Mouse (Mus musculus) heart, embryonic 13.5 days (tissue): ENCODE data around the gene Lactb. TPM values are rescaled to one million over a fixed set of nuclear protein-coding genes. Genes with fewer than 3 reads are reported as not detected.

Source experiments
- ATAC-seq: fragments of 200-750 bp; cut with Nextera tagmentation; 2 replicates; pipeline ENCODE4 v1.8.0; 2017; ENCODE audit warnings: moderate TSS enrichment; ENCODE audit not compliant: insufficient number of reproducible peaks, low FRiP score, low TSS enrichment; ENCODE audit errors: extremely low read depth
- H3K27ac ChIP-seq: fragments of 300-500 bp; sonication (generic); replicated peaks from 2 replicates; pipeline ENCODE4 v1.5.1; 2015; ENCODE audit warnings: moderate library complexity, mild to moderate bottlenecking, inconsistent platforms
- H3K27me3 ChIP-seq: fragments of 300-500 bp; sonication (generic); replicated peaks from 2 replicates; pipeline ENCODE4 v1.6.1; 2015; ENCODE audit warnings: mild to moderate bottlenecking, inconsistent platforms
- H3K36me3 ChIP-seq: fragments of 300-500 bp; sonication (generic); 2 replicates; pipeline ENCODE4 v1.6.1; 2015; ENCODE audit warnings: mild to moderate bottlenecking, inconsistent platforms
- H3K4me1 ChIP-seq: fragments of 300-500 bp; sonication (generic); 2 replicates; pipeline ENCODE4 v1.6.1; 2015; ENCODE audit warnings: inconsistent platforms
- H3K4me2 ChIP-seq: fragments of 300-500 bp; sonication (generic); 2 replicates; pipeline ENCODE4 v1.6.1; 2015; ENCODE audit warnings: inconsistent platforms, mild to moderate bottlenecking, moderate library complexity
- H3K4me3 ChIP-seq: fragments of 300-500 bp; sonication (generic); 2 replicates; pipeline ENCODE4 v1.5.1; 2015; ENCODE audit warnings: moderate library complexity, mild to moderate bottlenecking, inconsistent platforms
- H3K9ac ChIP-seq: fragments of 300-500 bp; sonication (generic); 2 replicates; pipeline ENCODE4 v1.6.1; 2015; ENCODE audit warnings: inconsistent platforms, mild to moderate bottlenecking, moderate library complexity
- H3K9me3 ChIP-seq: fragments of 300-500 bp; sonication (generic); 2 replicates; pipeline ENCODE4 v1.6.1; 2016; ENCODE audit warnings: inconsistent platforms
- WGBS: fragments of 180-500 bp; shearing (Covaris S2); methylation state at CpG from one replicate; pipeline ENCODE4 v1.1.7; 2015; ENCODE audit warnings: mixed read lengths; 5-methylcytosine and 5-hydroxymethylcytosine counted together
- polyA plus RNA-seq: library from polyadenylated mRNA; unstranded; fragments of >200 nt; fragmentation: Nextera tagmentation; extraction: Ambion mirVana; gene quantifications from 2 replicates; pipeline ENCODE4 v1.2.1, GENCODE M21; 2015

The Lactb gene
- polyA plus RNA-seq, 1 experiment from 2014 or later, result 7.0 TPM

DNA sequence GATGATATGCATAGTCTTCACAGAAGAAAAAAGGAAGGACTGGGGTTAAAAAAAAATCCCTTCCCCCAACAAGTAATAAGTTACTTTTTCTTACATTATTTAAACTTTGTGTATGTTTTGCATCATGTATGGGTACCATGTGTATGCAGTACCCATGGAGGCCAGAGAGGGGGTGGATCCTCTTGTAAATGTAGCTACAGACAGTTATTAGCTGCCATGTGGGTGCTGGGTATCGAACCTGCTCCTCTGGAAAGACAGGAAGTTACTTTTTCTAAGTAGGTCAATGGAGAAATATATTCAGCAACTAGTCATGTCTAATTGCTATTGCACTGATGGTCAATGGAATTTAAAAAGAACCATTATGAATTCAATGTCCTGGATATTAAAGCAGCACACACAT is 3.2 kb upstream of the Lactb start:
- Histone ChIP-seq H3K9me3 (no peaks in the 10 kb centered on the region), H3K4me2 (no peak overlapping the region), H3K4me1 (peaks cover 4% of the 10 kb centered on the region), H3K4me3 (no peak overlapping the region), H3K27me3 (no peaks in the 10 kb centered on the region), H3K27ac (no peak overlapping the region), H3K9ac (no peak overlapping the region), H3K36me3 (no peaks in the 10 kb centered on the region)
- ATAC-seq, result no peak
- 80% methylated on average over 1 of the region's 1 CpGs for WGBS

- ATAC-seq, result no peak
- Histone ChIP-seq H3K27ac (no peak overlapping the region), H3K36me3 (no peaks in the 10 kb centered on the region), H3K4me3 (no peak overlapping the region), H3K27me3 (no peaks in the 10 kb centered on the region), H3K9ac (no peak overlapping the region), H3K4me1 (peaks cover 4% of the 10 kb centered on the region), H3K4me2 (no peak overlapping the region), H3K9me3 (no peaks in the 10 kb centered on the region)
- WGBS, result 96% methylated on average over 1 of the region's 1 CpGs
Measured at GRCm38 (mm10) chr9:66977982-66978381, 2.7 kb upstream of the Lactb start.

DNA sequence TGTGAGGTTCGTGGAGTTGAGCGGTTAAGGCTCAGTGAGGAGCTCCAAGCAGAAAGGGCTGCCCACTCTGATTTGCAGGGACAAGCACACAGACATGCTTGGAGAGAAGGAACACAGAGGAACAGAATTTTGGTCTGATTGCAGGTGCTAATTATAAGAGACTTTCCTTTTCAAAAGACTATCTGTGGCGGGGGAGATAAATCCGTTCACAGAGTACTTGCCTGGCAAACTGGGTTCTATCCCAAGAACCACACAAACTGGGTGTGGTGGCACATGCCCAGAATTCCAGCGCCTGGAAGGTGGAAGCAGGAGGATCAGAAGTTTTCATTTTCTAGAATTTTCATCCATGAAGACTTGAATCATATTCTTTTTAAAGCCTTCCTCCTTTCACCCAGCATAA is 1.8 kb upstream of the Lactb start:
- Histone ChIP-seq H3K4me3 (no peak overlapping the region), H3K27ac (no peak overlapping the region), H3K9ac (no peak overlapping the region), H3K36me3 (no peaks in the 10 kb centered on the region), H3K4me2 (no peak overlapping the region), H3K27me3 (no peaks in the 10 kb centered on the region), H3K9me3 (no peaks in the 10 kb centered on the region), H3K4me1 (peaks cover 4% of the 10 kb centered on the region)
- ATAC-seq, result no peak
- 62% methylated on average over 5 of the region's 5 CpGs for WGBS

GRCm38 (mm10) chr9:66974721-66975225 is 511 bp downstream of the Lactb start:
- H3K4me1 ChIP-seq, result peaks cover 4% of the 10 kb centered on the region
- no peaks in the 10 kb centered on the region for H3K9me3 ChIP-seq
- H3K4me2 ChIP-seq, result peak overlapping the region; percentile 77
- under 1% methylated on average over 41 of the region's 41 CpGs for WGBS
- peak overlapping the region; percentile 82 for H3K9ac ChIP-seq
- peaks cover 17% of the 10 kb centered on the region for H3K36me3 ChIP-seq
- peak; percentile 86 for ATAC-seq
- H3K4me3 ChIP-seq, result peak overlapping the region; percentile 84
- no peaks in the 10 kb centered on the region for H3K27me3 ChIP-seq
- peak overlapping the region; percentile 90 for H3K27ac ChIP-seq

DNA sequence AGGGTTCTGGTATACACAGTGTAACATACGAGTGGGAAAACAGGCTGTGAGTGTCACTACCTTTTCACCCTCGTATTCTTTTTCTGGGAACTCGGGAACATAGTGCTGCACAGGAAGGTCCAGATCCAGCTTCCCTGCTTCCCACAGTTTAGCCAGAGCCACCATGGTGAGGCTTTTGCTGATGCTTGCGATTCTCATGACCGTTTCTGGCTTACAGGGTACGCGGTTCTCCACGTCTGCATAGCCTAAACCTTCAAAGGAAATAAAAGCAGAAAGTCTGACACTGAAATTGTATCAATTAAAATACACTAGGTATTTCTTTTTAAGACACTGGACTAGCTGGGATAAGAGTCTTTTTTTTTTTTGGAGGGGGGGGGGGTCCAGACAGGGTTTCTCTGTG is 4.2 kb downstream of the Lactb start:
- H3K4me1 ChIP-seq, result no peaks in the 10 kb centered on the region; the same call in 1 of the 2 replicates
- H3K4me3 ChIP-seq, result no peak overlapping the region
- H3K9ac ChIP-seq, result no peak overlapping the region
- H3K9me3 ChIP-seq, result no peaks in the 10 kb centered on the region
- peaks cover 24% of the 10 kb centered on the region for H3K36me3 ChIP-seq
- no peak overlapping the region for H3K4me2 ChIP-seq
- H3K27me3 ChIP-seq, result no peaks in the 10 kb centered on the region
- H3K27ac ChIP-seq, result no peak overlapping the region
- no peak for ATAC-seq
- 82% methylated on average over 8 of the region's 8 CpGs for WGBS

DNA sequence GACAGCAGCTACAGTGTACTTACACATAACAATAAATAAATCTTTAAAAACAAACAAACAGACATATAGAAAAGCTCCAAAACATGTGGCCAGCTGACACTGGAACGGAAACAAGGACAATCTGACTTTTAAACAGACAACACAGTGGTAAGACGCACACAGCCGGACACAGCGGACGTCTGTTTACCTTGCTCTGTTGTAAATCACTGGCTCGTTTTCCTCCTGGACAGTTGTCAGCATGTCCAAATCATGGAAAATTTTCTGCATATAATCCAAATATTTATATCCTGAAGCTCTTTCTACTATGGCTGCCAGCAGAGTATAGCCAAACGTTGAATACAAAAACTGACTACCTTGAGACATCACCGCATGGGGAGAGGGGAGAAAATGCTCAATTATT is 7.8 kb downstream of the Lactb start:
- Histone ChIP-seq H3K4me3 (no peak overlapping the region), H3K9ac (no peak overlapping the region), H3K27ac (no peak overlapping the region), H3K9me3 (no peaks in the 10 kb centered on the region), H3K36me3 (peaks cover 24% of the 10 kb centered on the region), H3K27me3 (no peaks in the 10 kb centered on the region), H3K4me1 (no peaks in the 10 kb centered on the region), H3K4me2 (no peak overlapping the region)
- 89% methylated on average over 8 of the region's 8 CpGs for WGBS
- ATAC-seq, result no peak

DNA sequence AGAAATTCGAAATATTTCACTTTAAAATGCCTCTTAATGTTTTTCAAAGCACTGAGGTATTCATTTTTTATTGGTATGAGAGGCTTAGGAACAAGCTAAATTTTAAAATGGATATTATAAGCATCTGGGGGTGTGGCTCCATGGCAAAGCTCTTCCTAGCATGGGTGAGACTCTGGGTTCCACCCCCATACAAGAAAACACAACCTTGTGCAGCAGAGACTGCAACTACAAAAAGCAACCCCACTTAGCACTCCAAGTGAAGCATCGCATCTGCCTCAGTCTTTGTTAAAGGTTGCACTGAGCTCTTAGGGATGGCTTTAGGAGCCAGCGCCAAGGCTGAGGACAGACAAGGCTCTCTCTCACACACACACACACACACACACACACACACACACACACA is 13.8 kb downstream of the Lactb start:
- Histone ChIP-seq H3K36me3 (no peaks in the 10 kb centered on the region), H3K9me3 (no peaks in the 10 kb centered on the region), H3K27ac (no peak overlapping the region), H3K9ac (no peak overlapping the region), H3K4me3 (no peak overlapping the region), H3K4me1 (no peaks in the 10 kb centered on the region), H3K27me3 (no peaks in the 10 kb centered on the region), H3K4me2 (no peak overlapping the region)
- ATAC-seq, result no peak
- WGBS, result 58% methylated on average over 2 of the region's 3 CpGs

DNA sequence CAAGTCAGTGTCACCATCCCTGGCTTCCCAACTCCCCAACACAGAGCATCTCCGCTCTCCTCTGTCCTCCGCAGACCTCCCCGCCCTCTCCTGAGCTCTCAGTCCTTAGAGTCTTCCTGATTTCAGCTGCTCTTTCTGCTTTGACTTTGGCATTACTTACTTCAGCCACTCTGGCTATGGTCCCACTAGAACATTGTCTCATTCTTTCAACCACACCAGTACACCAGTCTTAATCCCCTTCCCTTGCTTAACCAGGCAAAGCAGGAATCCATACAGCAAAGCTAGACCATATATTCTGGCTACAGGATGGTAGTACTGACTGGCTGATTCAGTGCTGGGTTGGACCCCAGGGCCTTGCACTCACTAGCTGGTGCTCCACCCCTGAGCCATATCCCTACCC is 17.8 kb downstream of the Lactb start:
- 89% methylated on average over 3 of the region's 3 CpGs for WGBS
- ATAC-seq, result no peak
- no peak overlapping the region for H3K4me2 ChIP-seq

DNA sequence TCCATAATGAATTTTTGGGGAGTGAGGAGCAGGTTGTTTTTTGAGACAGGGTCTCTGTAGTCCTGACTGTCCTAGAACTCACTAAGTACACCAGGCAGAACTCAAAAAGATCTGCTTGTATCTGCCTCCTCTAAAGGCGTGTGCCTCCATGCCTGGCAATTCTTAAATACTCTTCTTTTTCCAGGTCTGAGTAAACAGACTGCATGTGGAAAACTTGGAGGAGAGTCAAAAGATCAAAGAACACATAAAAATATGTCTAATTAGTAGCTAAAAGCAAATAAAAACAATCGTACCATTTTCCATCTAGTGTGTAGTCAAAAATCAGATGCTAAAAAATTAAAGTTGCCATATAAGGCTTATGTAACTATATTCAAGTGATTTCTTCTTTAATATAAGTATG is 22.4 kb downstream of the Lactb start:
- Histone ChIP-seq H3K4me1 (no peaks in the 10 kb centered on the region), H3K36me3 (peaks cover 24% of the 10 kb centered on the region), H3K27me3 (no peaks in the 10 kb centered on the region), H3K4me2 (no peak overlapping the region), H3K9me3 (no peaks in the 10 kb centered on the region), H3K4me3 (no peak overlapping the region), H3K27ac (no peak overlapping the region), H3K9ac (no peak overlapping the region)
- 79% methylated on average over 2 of the region's 2 CpGs for WGBS
- no peak for ATAC-seq

More for the DNA sequence above, 17.8 kb downstream of the Lactb start:
- no peak overlapping the region for H3K4me3 ChIP-seq
- no peaks in the 10 kb centered on the region for H3K9me3 ChIP-seq
- H3K9ac ChIP-seq, result no peak overlapping the region
- no peaks in the 10 kb centered on the region for H3K4me1 ChIP-seq
- peaks cover 5% of the 10 kb centered on the region for H3K36me3 ChIP-seq
- H3K27me3 ChIP-seq, result no peaks in the 10 kb centered on the region
- no peak overlapping the region for H3K27ac ChIP-seq

DNA sequence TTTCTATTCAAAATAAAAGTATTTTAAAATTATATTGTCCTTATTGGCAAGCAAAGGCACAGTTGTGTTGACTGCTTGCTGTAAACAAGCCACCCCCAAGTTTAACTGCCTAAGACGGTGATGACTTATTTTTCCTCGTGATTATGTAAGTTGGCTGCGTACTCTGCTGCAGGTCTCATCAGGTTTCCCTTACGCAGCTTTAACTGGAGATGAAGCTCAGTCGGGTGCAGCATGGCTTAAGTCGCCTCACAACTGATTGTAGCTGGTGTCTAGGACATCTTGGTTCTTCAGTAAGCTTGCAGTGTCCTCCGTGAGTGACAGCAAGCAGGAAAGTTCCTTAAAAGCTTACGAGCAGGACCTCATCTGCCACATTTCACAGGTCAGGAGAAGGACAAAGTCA is 23.0 kb downstream of the Lactb start:
- Histone ChIP-seq H3K4me3 (no peak overlapping the region), H3K9me3 (no peaks in the 10 kb centered on the region), H3K4me1 (no peaks in the 10 kb centered on the region), H3K36me3 (peaks cover 29% of the 10 kb centered on the region), H3K27me3 (no peaks in the 10 kb centered on the region), H3K27ac (no peak overlapping the region), H3K9ac (no peak overlapping the region), H3K4me2 (no peak overlapping the region)
- 71% methylated on average over 8 of the region's 8 CpGs for WGBS
- ATAC-seq, result no peak

DNA sequence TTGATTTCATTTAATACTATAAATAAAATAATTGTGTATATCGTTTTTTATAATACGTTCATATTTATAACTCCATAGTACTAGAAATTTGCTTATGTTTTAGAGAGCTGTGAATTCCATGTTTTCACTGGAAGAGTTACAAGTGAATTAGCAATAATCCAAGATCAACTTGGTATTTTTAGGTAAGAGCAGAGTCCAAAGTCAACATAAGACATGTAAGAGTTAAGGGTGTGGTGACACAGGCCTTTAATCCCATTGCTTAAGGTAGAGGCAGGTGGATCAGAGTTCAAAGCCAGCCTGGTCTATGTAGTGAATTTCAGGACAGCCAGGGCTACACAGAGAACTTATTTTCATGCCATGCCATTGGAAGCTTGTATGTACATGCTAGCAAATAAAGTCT is 26.7 kb downstream of the Lactb start:
- Histone ChIP-seq H3K9ac (no peak overlapping the region), H3K4me3 (no peak overlapping the region), H3K27ac (no peak overlapping the region), H3K9me3 (no peaks in the 10 kb centered on the region), H3K36me3 (peaks cover 24% of the 10 kb centered on the region), H3K27me3 (no peaks in the 10 kb centered on the region), H3K4me1 (peaks cover 7% of the 10 kb centered on the region; the same call in 1 of the 2 replicates), H3K4me2 (no peak overlapping the region)
- ATAC-seq, result no peak
- WGBS, result 89% methylated on average over 2 of the region's 2 CpGs
